17 mouse cellular contexts compared by ENCODE assay signal in the genomic region with DNA sequence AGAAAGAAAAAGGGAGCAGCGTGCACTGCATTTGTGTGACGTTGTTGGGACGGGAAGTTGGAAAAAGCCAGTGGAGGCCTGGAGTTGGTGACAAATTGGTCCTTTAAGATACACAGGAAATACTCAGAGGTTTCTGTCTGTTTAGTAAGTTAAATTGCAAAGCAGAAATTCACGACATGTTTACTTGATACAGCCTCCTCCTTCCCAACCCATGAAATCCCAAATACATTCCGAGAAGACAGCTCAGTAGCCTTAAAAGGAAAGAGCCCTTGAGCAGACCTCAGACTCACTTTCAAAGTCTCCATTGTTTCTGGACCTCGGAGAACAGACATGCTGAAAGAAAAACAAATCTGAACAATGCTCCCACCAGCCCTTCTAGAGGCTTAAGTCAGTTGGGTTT. TPM values are rescaled to one million over a fixed set of nuclear protein-coding genes. Genes with fewer than 3 reads are reported as not detected.
A peak's percentile ranks its signal among the peaks of the same experiment; 100 is the strongest.
DNase-seq lines count a peak whose midpoint lies in the region; ATAC-seq and TF ChIP-seq lines count a peak whose summit lies in the region.
"Had no signal": no experiment of that assay in that cellular context is flagged by ENCODE, and none has a peak within 500 bp of the region (broad histone marks: within the 10 kb centered on the region; RNA-seq: fewer than 3 reads in every experiment).

No protein-coding gene starts in this region.

- H3K27ac ChIP-seq in heart, embryonic 14.5 days (replicated peaks in 1 of 2; ENCODE audit: control insufficient read depth in 1 of 2, insufficient read depth in 1 of 2, low read depth in 2 of 2, low read length in 2 of 2): peak overlapping the region; percentile 64 to 70
- H3K27ac ChIP-seq in heart, adult 2 months: no peak overlapping the region
- peak overlapping the region; percentile 65 for H3K27ac ChIP-seq in limb, embryonic 12.5 days
- H3K27ac ChIP-seq in limb, embryonic 10.5 days: no peak overlapping the region
- H3K27ac ChIP-seq in intestine, embryonic 14.5 days (ENCODE audit: low read depth): peak overlapping the region; percentile 74
- H3K27ac ChIP-seq: forebrain, embryonic 10.5 days; hindbrain, embryonic 15.5 days; layer of hippocampus, adult 2 months; liver, embryonic 15.5 days; midbrain, embryonic 10.5 days had no signal

- WGBS in heart, embryonic 14.5 days: 52% methylated on average over 6 of the region's 6 CpGs
- 35% methylated on average over 6 of the region's 6 CpGs for WGBS in heart, adult 2 months
- 55% methylated on average over 6 of the region's 6 CpGs for WGBS in limb, embryonic 12.5 days
- WGBS in limb, embryonic 10.5 days: 76% methylated on average over 6 of the region's 6 CpGs
- 11% methylated on average over 6 of the region's 6 CpGs for WGBS in intestine, embryonic 14.5 days

- no peaks in the 10 kb centered on the region for H3K36me3 ChIP-seq in heart, embryonic 14.5 days (ENCODE audit: control insufficient read depth, insufficient read depth, low read length)
- H3K36me3 ChIP-seq in heart, adult 2 months (ENCODE audit: control insufficient read depth, insufficient read depth, low read length): no peaks in the 10 kb centered on the region
- H3K36me3 ChIP-seq in limb, embryonic 12.5 days: no peaks in the 10 kb centered on the region
- no peaks in the 10 kb centered on the region for H3K36me3 ChIP-seq in limb, embryonic 10.5 days
- H3K36me3 ChIP-seq in intestine, embryonic 14.5 days (ENCODE audit: control insufficient read depth, insufficient read depth, low read length): no peaks in the 10 kb centered on the region
- H3K36me3 ChIP-seq: forebrain, embryonic 10.5 days; hindbrain, embryonic 15.5 days; liver, embryonic 15.5 days; midbrain, embryonic 10.5 days had no signal

- H3K4me3 ChIP-seq in heart, embryonic 14.5 days (ENCODE audit: control insufficient read depth in 1 of 2, insufficient read depth in 1 of 2, low read depth in 1 of 2, low read length in 2 of 2): no peak overlapping the region
- no peak overlapping the region for H3K4me3 ChIP-seq in heart, adult 2 months
- H3K4me3 ChIP-seq in limb, embryonic 12.5 days (replicated peaks): no peak overlapping the region
- H3K4me3 ChIP-seq in limb, embryonic 10.5 days: no peak overlapping the region
- H3K4me3 ChIP-seq in intestine, embryonic 14.5 days (ENCODE audit: low read depth, low read length): no peak overlapping the region
- H3K4me3 ChIP-seq: forebrain, embryonic 10.5 days; hindbrain, embryonic 15.5 days; layer of hippocampus, adult 2 months; liver, embryonic 15.5 days; midbrain, embryonic 10.5 days; myocyte had no signal

- TF ChIP-seq EP300 in heart, adult 2 months (IDR thresholded peaks at IDR 0.05; ENCODE audit: insufficient read depth, low read depth, low read length): no peak

- no peak overlapping the region for H3K9ac ChIP-seq in heart, embryonic 14.5 days (ENCODE audit: low read length)
- no peak overlapping the region for H3K9ac ChIP-seq in heart, adult 2 months (ENCODE audit: low read depth, low read length)
- H3K9ac ChIP-seq in limb, embryonic 12.5 days (replicated peaks): no peak overlapping the region
- no peak overlapping the region for H3K9ac ChIP-seq in intestine, embryonic 14.5 days (ENCODE audit: low read length)
- H3K9ac ChIP-seq: hindbrain, embryonic 15.5 days; liver, embryonic 15.5 days had no signal

- intact Hi-C loops in heart, adult 2 months (cut with DNase I): no loop called here

- H3K27me3 ChIP-seq in heart, embryonic 14.5 days (ENCODE audit: control insufficient read depth, insufficient read depth, low read length): no peaks in the 10 kb centered on the region
- H3K27me3 ChIP-seq in heart, adult 2 months (ENCODE audit: control insufficient read depth, insufficient read depth, low read length): no peaks in the 10 kb centered on the region
- no peaks in the 10 kb centered on the region for H3K27me3 ChIP-seq in limb, embryonic 12.5 days
- H3K27me3 ChIP-seq in limb, embryonic 10.5 days (ENCODE audit: low read depth, poor library complexity, severe bottlenecking): no peaks in the 10 kb centered on the region
- no peaks in the 10 kb centered on the region for H3K27me3 ChIP-seq in intestine, embryonic 14.5 days (replicated peaks; ENCODE audit: control insufficient read depth, insufficient read depth, low read length)
- H3K27me3 ChIP-seq: hindbrain, embryonic 15.5 days; liver, embryonic 15.5 days had no signal

- ATAC-seq in heart, embryonic 14.5 days (ENCODE audit: insufficient number of reproducible peaks, insufficient read depth, low FRiP score, low read depth): no peak
- no peak for ATAC-seq in limb, embryonic 12.5 days (ENCODE audit: insufficient number of reproducible peaks, insufficient read depth, low FRiP score, low TSS enrichment, low read depth)
- 0 out of 2 replicates have a peak, but pooled peaks have one; percentile 28 for ATAC-seq in intestine, embryonic 14.5 days (replicated peaks; ENCODE audit: low FRiP score, low TSS enrichment, low read depth)
- no peak for ATAC-seq in granulocyte monocyte progenitor cell, adult 5-6 weeks (replicated peaks; ENCODE audit: poor library complexity, severe bottlenecking)

- no peak for TF ChIP-seq CTCF in heart, adult 2 months (IDR thresholded peaks at IDR 0.05)

- no peak for DNase-seq in heart, adult 2 months
- no peak for DNase-seq in limb, embryonic 10.5 days (ENCODE audit: low spot score)
- DNase-seq in intestine, embryonic 14.5 days (ENCODE audit: low spot score): peak; percentile 51
- peak; percentile 43 for DNase-seq in lung, postnatal 4 days
- no peak for DNase-seq in right cerebral cortex, postnatal 36 days (ENCODE audit: low spot score in 2 of 2)
- DNase-seq: adrenal gland, postnatal 25 days; cerebellum, postnatal 10 days; right cerebral cortex, adult 18-20 months had no signal

- peaks cover 0 to 9% of the 10 kb centered on the region in 2 experiments; a peak in 3 of 4 replicates for H3K4me1 ChIP-seq in heart, embryonic 14.5 days (ENCODE audit: control insufficient read depth in 2 of 2, insufficient read depth in 2 of 2, low read length in 2 of 2)
- no peaks in the 10 kb centered on the region; the same call in none of the 2 replicates for H3K4me1 ChIP-seq in heart, adult 2 months (ENCODE audit: control insufficient read depth, insufficient read depth, low read length)
- H3K4me1 ChIP-seq in limb, embryonic 12.5 days (replicated peaks): peaks cover 55% of the 10 kb centered on the region
- peaks cover 60% of the 10 kb centered on the region for H3K4me1 ChIP-seq in limb, embryonic 10.5 days
- H3K4me1 ChIP-seq in intestine, embryonic 14.5 days (replicated peaks; ENCODE audit: control insufficient read depth, insufficient read depth, low read length): peaks cover 15% of the 10 kb centered on the region
- H3K4me1 ChIP-seq: hindbrain, embryonic 15.5 days; liver, embryonic 15.5 days had no signal

- no peak overlapping the region for H3K4me2 ChIP-seq in heart, embryonic 14.5 days (ENCODE audit: low read length)
- H3K4me2 ChIP-seq in limb, embryonic 12.5 days: no peak overlapping the region
- H3K4me2 ChIP-seq in intestine, embryonic 14.5 days (ENCODE audit: low read length): no peak overlapping the region
- H3K4me2 ChIP-seq: hindbrain, embryonic 15.5 days; liver, embryonic 15.5 days had no signal

- H3K79me2 ChIP-seq in heart, adult 2 months (replicated peaks; ENCODE audit: control insufficient read depth, insufficient read depth, low read length): no peaks in the 10 kb centered on the region; the same call in 1 of the 2 replicates

- H3K9me3 ChIP-seq in heart, embryonic 14.5 days (ENCODE audit: control insufficient read depth, low read length): no peaks in the 10 kb centered on the region
- no peaks in the 10 kb centered on the region for H3K9me3 ChIP-seq in limb, embryonic 12.5 days
- H3K9me3 ChIP-seq in limb, embryonic 10.5 days (replicated peaks): no peaks in the 10 kb centered on the region
- H3K9me3 ChIP-seq in intestine, embryonic 14.5 days (ENCODE audit: control insufficient read depth, low read length): no peaks in the 10 kb centered on the region
- H3K9me3 ChIP-seq: forebrain, embryonic 10.5 days; hindbrain, embryonic 15.5 days; liver, embryonic 15.5 days; midbrain, embryonic 10.5 days had no signal

- no peak for TF ChIP-seq POLR2A in heart, adult 2 months (IDR thresholded peaks at IDR 0.05; ENCODE audit: insufficient read depth, low read depth, low read length)

RNA-seq across cellular contexts. Expression of a gene that starts 48.8 kb away (rescaled TPM):
- 26.9 and 27.7 TPM in 2 replicates for polyA plus RNA-seq in heart, embryonic 14.5 days (2014; fragmentation: Nextera tagmentation; extraction: Ambion mirVana)
- 10 to 100 TPM; 35.0 to 36.3 TPM for total RNA-seq in heart, adult 2 months (2021)
- polyA plus RNA-seq in heart, adult 2 months (2012; rRNA removed): 9.2 and 19.5 TPM in 2 replicates
- polyA plus RNA-seq in limb, embryonic 12.5 days (2016; fragmentation: Nextera tagmentation; extraction: Ambion mirVana): 25.5 and 30.4 TPM in 2 replicates
- 10.7 and 14.4 TPM in 2 replicates for polyA plus RNA-seq in limb, embryonic 10.5 days (2016; fragmentation: Nextera tagmentation; extraction: Ambion mirVana)
- polyA plus RNA-seq in intestine, embryonic 14.5 days (2014; fragmentation: Nextera tagmentation; extraction: Ambion mirVana): 38.2 and 41.4 TPM in 2 replicates
- 3.7 and 6.7 TPM in 2 replicates for total RNA-seq in granulocyte monocyte progenitor cell, adult 5-6 weeks (2014; fragmentation: Nextera tagmentation)
- total RNA-seq in granulocyte monocyte progenitor cell, adult 5-6 weeks (2017): 3.0 and 4.4 TPM in 2 replicates

Comparison
In these comparisons a context has a peak if more than half of its experiments do, and no peak if none do; other contexts are left out.
1. H3K27ac ChIP-seq: peak in heart, embryonic 14.5 days (2 of 2), limb, embryonic 12.5 days (single experiment) and intestine, embryonic 14.5 days (single experiment); none in heart, adult 2 months (single experiment) and limb, embryonic 10.5 days (single experiment).
2. DNase-seq: peak in intestine, embryonic 14.5 days (single experiment) and lung, postnatal 4 days (2 of 2); none in heart, adult 2 months (0 of 2), limb, embryonic 10.5 days (single experiment) and right cerebral cortex, postnatal 36 days (0 of 2).